Mouse (Mus musculus) urinary bladder, adult 2 months (tissue): ENCODE results near the gene Slc9b2. TPM values are rescaled to one million over a fixed set of nuclear protein-coding genes. Genes with fewer than 3 reads are reported as not detected.

ENCODE experiments used
- DNase-seq: peaks from one replicate; pipeline ENCODE4 v3.0.0; 2022; ENCODE audit warnings: low spot score
- polyA plus RNA-seq: library from polyadenylated mRNA; depleted of rRNA; stranded (reverse); fragments of >200 nt; gene quantifications from 2 replicates; pipeline ENCODE4 v1.2.3, GENCODE M21; 2012; rRNA removed

Gene Slc9b2
- polyA plus RNA-seq: 0.65 and 1.2 TPM in 2 replicates

- DNase-seq: no peak
These were observed at the start of gene Slc9b2 for GRCm38 (mm10) chr3:135307411-135308259. Slc9b2 (plus strand) TSS chr3:135307700.

GRCm38 (mm10) chr3:135258919-135259318 lies 48.6 kb upstream of the Slc9b2 start:
- DNase-seq: no peak

GRCm38 (mm10) chr3:135260233-135260632 lies 47.3 kb upstream of the Slc9b2 start:
- DNase-seq: no peak

- no peak for DNase-seq
These were observed 38.9 kb upstream of the Slc9b2 start for GRCm38 (mm10) chr3:135268616-135269015.

- no peak for DNase-seq
These were observed 38.0 kb upstream of the Slc9b2 start for GRCm38 (mm10) chr3:135269391-135269990.

- DNase-seq: no peak
These were observed 34.9 kb upstream of the Slc9b2 start for GRCm38 (mm10) chr3:135272627-135273026.

GRCm38 (mm10) chr3:135273047-135273446 lies 34.5 kb upstream of the Slc9b2 start:
- no peak for DNase-seq

- no peak for DNase-seq
These were observed 27.3 kb upstream of the Slc9b2 start for GRCm38 (mm10) chr3:135280160-135280559.

- peak; percentile 26 for DNase-seq
These were observed 26.7 kb upstream of the Slc9b2 start, which contains the start of gene Bdh2 for GRCm38 (mm10) chr3:135280669-135281415. Bdh2 (plus strand) TSS chr3:135281221.

- no peak for DNase-seq
These were observed 25.8 kb upstream of the Slc9b2 start for GRCm38 (mm10) chr3:135281701-135282100.

GRCm38 (mm10) chr3:135285256-135285655 lies 22.2 kb upstream of the Slc9b2 start:
- no peak for DNase-seq

GRCm38 (mm10) chr3:135285807-135286206 lies 21.7 kb upstream of the Slc9b2 start:
- DNase-seq: no peak

- no peak for DNase-seq
These were observed 19.3 kb upstream of the Slc9b2 start for GRCm38 (mm10) chr3:135288138-135288750.

- no peak for DNase-seq
These were observed 18.4 kb upstream of the Slc9b2 start for GRCm38 (mm10) chr3:135289148-135289547.

- DNase-seq: no peak
These were observed 17.1 kb upstream of the Slc9b2 start for GRCm38 (mm10) chr3:135290249-135290894.

- DNase-seq: peak; percentile 24
These were observed 13.8 kb upstream of the Slc9b2 start for GRCm38 (mm10) chr3:135293703-135294102.

GRCm38 (mm10) chr3:135295559-135295958 lies 11.9 kb upstream of the Slc9b2 start:
- no peak for DNase-seq

- DNase-seq: no peak
These were observed 8.9 kb upstream of the Slc9b2 start for GRCm38 (mm10) chr3:135298560-135298959.

GRCm38 (mm10) chr3:135300081-135300480 lies 7.4 kb upstream of the Slc9b2 start:
- no peak for DNase-seq

GRCm38 (mm10) chr3:135304060-135304459 lies 3.4 kb upstream of the Slc9b2 start:
- DNase-seq: no peak

- no peak for DNase-seq
These were observed 2.9 kb upstream of the Slc9b2 start for GRCm38 (mm10) chr3:135304566-135304965.
